Mouse (Mus musculus) forebrain, embryonic 10.5 days (tissue): Measurements from ENCODE around the gene Slc22a14. TPM values are rescaled to one million over a fixed set of nuclear protein-coding genes. Genes with fewer than 3 reads are reported as not detected.

ENCODE experiments used
- DNase-seq: peaks from one replicate; pipeline ENCODE4 v3.0.0-alpha.2; 2017; ENCODE audit warnings: low spot score; ENCODE audit errors: extremely low spot score
- H3K27ac ChIP-seq: fragments of 300-500 bp; sonication (generic); 2 replicates; pipeline ENCODE4 v1.5.1; 2016; ENCODE audit warnings: mild to moderate bottlenecking
- H3K27me3 ChIP-seq: fragments of 300-500 bp; sonication (generic); 2 replicates; pipeline ENCODE4 v1.6.1; 2016; ENCODE audit warnings: mild to moderate bottlenecking; ENCODE audit not compliant: poor library complexity, severe bottlenecking
- H3K36me3 ChIP-seq: fragments of 300-500 bp; sonication (generic); replicated peaks from 2 replicates; pipeline ENCODE4 v1.6.1; 2016; ENCODE audit warnings: mild to moderate bottlenecking, moderate library complexity
- H3K4me1 ChIP-seq: fragments of 300-500 bp; sonication (generic); 2 replicates; pipeline ENCODE4 v1.6.1; 2016
- H3K4me3 ChIP-seq: fragments of 300-500 bp; sonication (generic); 2 replicates; pipeline ENCODE4 v1.5.1; 2016; ENCODE audit warnings: mild to moderate bottlenecking, moderate library complexity
- H3K9me3 ChIP-seq: fragments of 300-500 bp; sonication (generic); 2 replicates; pipeline ENCODE4 v1.6.1; 2016; ENCODE audit warnings: mild to moderate bottlenecking, moderate library complexity
- WGBS: fragments of 180-500 bp; shearing (Covaris S2); methylation state at CpG from one replicate; pipeline ENCODE4 v1.1.7; 2016; 5-methylcytosine and 5-hydroxymethylcytosine counted together
- polyA plus RNA-seq: library from polyadenylated mRNA; unstranded; fragments of >200 nt; fragmentation: Nextera tagmentation; extraction: Ambion mirVana; gene quantifications from 2 replicates; pipeline ENCODE4 v1.2.1, GENCODE M21; 2016

Gene Slc22a14
- polyA plus RNA-seq, 1 experiment from 2014 or later = not detected

DNA sequence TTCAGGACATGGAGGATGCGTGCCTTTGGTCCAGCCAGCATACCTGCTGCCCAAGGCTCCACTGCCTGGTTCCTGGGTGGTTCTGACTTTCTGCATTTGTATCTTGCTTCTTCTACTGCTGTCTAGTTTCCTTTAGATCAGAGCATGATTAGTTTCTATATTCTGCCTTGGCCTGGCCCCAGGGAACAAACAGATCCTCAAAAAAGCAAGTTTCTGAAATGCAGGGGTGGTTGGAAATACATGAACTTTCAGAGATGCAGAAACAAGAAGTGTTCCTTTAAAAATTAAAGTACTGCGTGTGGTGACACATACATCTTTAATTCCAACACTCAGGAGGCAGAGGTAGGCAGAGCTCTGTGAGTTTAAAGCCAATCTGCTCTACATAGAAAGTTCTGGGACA is 30.5 kb downstream of the Slc22a14 start:
- H3K36me3 ChIP-seq = no peaks in the 10 kb centered on the region
- WGBS = 85% methylated on average over 2 of the region's 2 CpGs
- H3K27me3 ChIP-seq = peaks cover 23% of the 10 kb centered on the region

GRCm38 (mm10) chr9:119334324-119334723 is 31.0 kb downstream of the Slc22a14 start:
- peaks cover 5% of the 10 kb centered on the region for H3K4me1 ChIP-seq

More for the DNA sequence above, 30.5 kb downstream of the Slc22a14 start:
- H3K4me1 ChIP-seq = peaks cover 10% of the 10 kb centered on the region
- no peak for DNase-seq
- no peak overlapping the region for H3K4me3 ChIP-seq
- no peak overlapping the region for H3K27ac ChIP-seq
- no peaks in the 10 kb centered on the region for H3K9me3 ChIP-seq

GRCm38 (mm10) chr9:119330186-119330963 is 35.0 kb downstream of the Slc22a14 start:
- WGBS = 93% methylated on average over 15 of the region's 15 CpGs
- H3K36me3 ChIP-seq = no peaks in the 10 kb centered on the region
- DNase-seq = no peak
- no peak overlapping the region for H3K4me3 ChIP-seq
- H3K9me3 ChIP-seq = no peaks in the 10 kb centered on the region
- H3K27ac ChIP-seq = no peak overlapping the region
- no peaks in the 10 kb centered on the region for H3K4me1 ChIP-seq
- no peaks in the 10 kb centered on the region for H3K27me3 ChIP-seq

More at GRCm38 (mm10) chr9:119334324-119334723, 31.0 kb downstream of the Slc22a14 start:
- H3K9me3 ChIP-seq = no peaks in the 10 kb centered on the region
- peaks cover 18% of the 10 kb centered on the region for H3K27me3 ChIP-seq
- WGBS = 77% methylated on average over 10 of the region's 10 CpGs
- no peaks in the 10 kb centered on the region for H3K36me3 ChIP-seq
- H3K4me3 ChIP-seq = no peak overlapping the region
- DNase-seq = no peak
- H3K27ac ChIP-seq = no peak overlapping the region

DNA sequence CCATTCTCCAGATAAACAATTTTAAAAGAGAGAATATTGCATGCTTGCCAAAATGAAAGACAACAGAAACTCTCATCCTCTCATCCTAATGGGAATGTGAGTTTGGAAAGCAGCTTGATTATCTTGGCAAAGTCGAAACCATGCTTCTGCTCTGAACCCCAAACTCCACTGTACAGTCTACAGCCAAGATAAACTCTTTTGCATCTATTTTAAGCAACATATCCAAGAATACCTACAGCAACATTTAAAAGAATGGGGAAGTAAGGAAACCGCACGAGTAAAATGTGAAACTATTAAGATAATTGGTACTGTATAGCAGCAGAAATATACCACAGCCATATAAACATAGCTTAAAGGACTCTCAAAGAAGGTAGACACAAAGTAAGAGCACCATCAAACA is 36.9 kb downstream of the Slc22a14 start:
- Histone ChIP-seq H3K9me3 (no peaks in the 10 kb centered on the region), H3K27ac (no peak overlapping the region), H3K27me3 (no peaks in the 10 kb centered on the region), H3K4me3 (no peak overlapping the region), H3K36me3 (no peaks in the 10 kb centered on the region), H3K4me1 (peaks cover 5% of the 10 kb centered on the region)
- no peak for DNase-seq
- WGBS = 85% methylated on average over 3 of the region's 3 CpGs

DNA sequence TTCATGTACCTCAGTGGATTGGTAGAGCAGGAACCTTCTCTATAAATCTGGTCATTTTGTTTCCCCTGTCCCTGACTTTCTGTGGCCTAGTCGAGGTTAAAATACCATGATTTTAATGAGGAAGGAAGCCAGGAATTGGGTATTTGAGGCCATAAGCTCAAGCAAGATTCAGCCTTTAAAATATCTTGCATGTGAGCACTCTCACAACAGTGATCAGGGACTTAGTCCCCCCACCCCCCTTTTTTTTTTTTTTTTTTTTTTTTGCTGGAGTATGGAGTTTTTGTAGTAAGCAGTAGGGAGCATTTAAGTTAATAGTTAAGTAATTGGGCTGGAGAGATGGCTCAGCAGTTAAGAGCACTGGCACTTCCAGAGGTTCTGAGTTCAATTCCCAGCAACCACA is 41.2 kb downstream of the Slc22a14 start:
- Histone ChIP-seq H3K36me3 (peaks cover 4% of the 10 kb centered on the region), H3K27me3 (no peaks in the 10 kb centered on the region), H3K9me3 (no peaks in the 10 kb centered on the region), H3K4me3 (no peak overlapping the region), H3K27ac (no peak overlapping the region), H3K4me1 (peaks cover 35% of the 10 kb centered on the region)
- 88% methylated on average over 1 of the region's 1 CpGs for WGBS
- no peak for DNase-seq

DNA sequence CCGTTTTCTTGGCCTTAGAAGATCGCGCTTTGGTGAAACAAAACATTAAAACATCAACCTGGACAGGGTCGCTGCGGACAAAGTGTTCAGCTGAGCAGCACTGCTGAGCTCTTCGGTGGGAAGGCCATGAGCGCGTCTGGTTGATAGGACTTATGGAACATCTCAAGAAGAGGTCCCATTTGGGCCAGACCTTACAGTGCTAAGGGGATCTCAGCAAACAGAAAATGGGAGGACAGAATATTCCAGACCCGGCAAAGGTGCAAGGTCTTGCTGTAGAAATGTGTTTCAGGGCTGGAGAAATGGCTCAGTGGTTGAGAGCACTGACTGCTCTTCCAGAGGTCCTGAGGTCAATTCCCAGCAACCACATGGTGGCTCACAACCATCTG is 42.1 kb downstream of the Slc22a14 start:
- Histone ChIP-seq H3K27ac (peak overlapping the region; percentile 99), H3K4me3 (peak overlapping the region; percentile 98), H3K27me3 (no peaks in the 10 kb centered on the region), H3K4me1 (peaks cover 35% of the 10 kb centered on the region), H3K36me3 (peaks cover 9% of the 10 kb centered on the region), H3K9me3 (no peaks in the 10 kb centered on the region)
- WGBS = 13% methylated on average over 9 of the region's 9 CpGs
- no peak for DNase-seq

DNA sequence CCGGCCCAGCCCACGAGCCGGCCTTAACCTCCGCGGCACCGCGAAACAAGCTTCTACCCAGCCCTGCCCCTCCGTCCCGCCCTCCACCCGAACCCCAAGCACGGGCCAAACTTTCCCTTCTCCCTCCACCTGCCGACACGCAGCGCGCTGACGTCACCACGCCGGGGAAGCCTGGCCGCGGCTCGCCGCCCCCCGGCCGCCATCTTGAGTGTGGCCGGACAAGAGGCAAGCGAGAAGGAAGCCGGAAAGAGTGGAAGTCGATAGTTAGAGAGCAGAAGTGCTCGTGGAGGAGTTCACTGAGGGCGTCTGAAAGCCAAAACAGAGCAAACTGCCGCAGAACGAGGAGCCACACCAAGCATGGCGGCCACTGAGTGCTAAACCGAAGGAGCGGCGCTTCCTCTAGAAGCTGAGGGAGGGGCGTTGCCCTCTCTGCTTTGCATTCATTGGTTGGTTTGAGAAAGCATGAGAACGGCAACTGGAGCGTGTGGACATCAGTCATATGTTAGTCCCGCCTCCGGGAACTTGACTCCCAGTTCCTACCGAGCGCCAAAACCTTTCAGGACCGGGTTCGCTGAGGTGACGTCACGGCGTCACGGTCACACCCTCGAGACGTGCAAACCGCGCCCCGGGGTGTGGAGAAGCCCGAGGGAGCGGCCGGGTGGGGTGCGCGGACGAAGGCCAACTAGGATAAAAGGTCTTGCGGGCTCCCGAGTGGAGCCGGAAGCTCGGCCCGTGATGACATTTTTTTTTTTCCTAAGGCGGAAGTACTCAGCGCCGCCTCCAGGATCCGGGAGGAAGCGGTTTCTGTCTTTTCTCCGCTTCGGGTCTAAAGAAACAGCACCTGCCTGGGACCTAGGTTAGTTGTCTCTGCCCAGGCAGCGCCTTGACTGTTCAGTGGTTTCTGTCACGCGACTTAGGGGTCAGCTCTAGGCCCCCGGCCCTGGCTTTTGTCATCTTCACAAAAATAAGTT is 42.8 kb downstream of the Slc22a14 start, which contains the start of gene Oxsr1:
Gene Oxsr1 (minus strand): TSS at position 139 of the 971 bp plus-strand sequence.
- peak; percentile 96 for DNase-seq
- peaks cover 35% of the 10 kb centered on the region for H3K4me1 ChIP-seq
- H3K9me3 ChIP-seq = no peaks in the 10 kb centered on the region
- H3K27ac ChIP-seq = peak within 1 kb of the TSS; percentile 99
- peak within 1 kb of the TSS; percentile 98 for H3K4me3 ChIP-seq
- WGBS = under 1% methylated on average over 76 of the region's 76 CpGs
- peaks cover 11% of the 10 kb centered on the region for H3K36me3 ChIP-seq
- H3K27me3 ChIP-seq = no peaks in the 10 kb centered on the region

DNA sequence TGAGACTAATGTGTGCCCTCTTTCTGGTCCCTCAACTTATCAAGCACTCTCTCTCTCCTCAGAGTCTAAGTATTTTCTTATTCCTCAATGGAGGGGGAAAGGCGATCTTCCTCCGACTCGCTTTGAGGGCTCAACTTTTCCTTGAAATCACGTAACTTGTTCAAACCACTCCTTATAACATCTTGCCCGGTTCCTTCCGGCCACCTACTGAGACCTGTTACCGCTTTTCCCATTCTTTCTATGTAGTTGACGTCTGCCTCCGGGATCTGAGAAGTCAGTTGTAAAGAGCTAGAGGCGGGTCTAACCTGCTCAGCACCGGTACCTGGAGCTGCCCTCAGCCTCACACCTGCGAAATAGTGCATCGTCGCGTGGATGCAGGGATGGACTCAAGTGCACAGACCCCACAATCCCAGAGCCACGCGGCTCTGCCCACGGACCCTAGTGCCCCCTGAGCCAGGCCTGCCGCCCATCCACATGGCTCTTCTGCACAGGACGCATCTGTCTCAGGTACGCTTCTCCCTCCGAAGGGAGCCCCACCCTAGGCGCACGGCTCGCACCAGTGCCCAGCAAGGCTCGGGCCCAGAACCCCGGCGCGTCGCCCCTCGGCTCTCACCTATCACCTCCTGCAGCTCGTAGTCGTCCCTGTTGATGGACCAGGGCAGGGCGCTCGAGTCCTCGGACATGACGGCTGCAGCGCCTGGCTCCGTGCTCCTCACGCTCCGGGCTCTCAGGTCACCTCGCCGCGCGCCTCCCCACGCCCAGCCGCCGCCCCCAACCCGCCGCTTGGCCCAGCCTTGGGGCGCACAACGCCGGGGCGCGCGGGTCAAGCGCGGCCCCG is 43.7 kb downstream of the Slc22a14 start:
- H3K36me3 ChIP-seq = peaks cover 11% of the 10 kb centered on the region
- peak overlapping the region; percentile 98 for H3K4me3 ChIP-seq
- no peak for DNase-seq
- no peaks in the 10 kb centered on the region for H3K27me3 ChIP-seq
- no peaks in the 10 kb centered on the region for H3K9me3 ChIP-seq
- H3K27ac ChIP-seq = peak overlapping the region; percentile 99
- WGBS = under 1% methylated on average over 52 of the region's 59 CpGs
- H3K4me1 ChIP-seq = peaks cover 35% of the 10 kb centered on the region

DNA sequence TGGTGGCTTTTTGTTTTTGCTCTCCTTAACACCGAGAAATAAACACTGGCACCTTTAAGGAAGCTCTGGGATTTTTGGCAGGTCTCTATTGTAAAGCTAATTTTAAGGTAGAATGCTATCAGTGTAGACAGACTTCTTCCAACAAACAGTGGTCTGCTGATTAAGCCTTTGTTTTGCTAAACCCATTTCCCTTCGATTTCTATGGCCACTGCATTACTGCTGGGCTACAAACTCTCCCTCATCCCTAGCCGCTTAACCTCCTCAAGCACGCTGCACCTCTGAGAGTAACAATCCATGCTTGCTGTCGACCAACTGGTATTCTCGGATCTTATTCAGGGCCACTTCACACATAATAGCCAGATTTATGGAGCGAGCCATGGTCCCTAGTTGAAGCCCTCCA is 44.4 kb downstream of the Slc22a14 start:
- peaks cover 11% of the 10 kb centered on the region for H3K36me3 ChIP-seq
- H3K9me3 ChIP-seq = no peaks in the 10 kb centered on the region
- H3K4me3 ChIP-seq = peak overlapping the region; percentile 98
- DNase-seq = peak; percentile 25
- peaks cover 35% of the 10 kb centered on the region for H3K4me1 ChIP-seq
- H3K27me3 ChIP-seq = no peaks in the 10 kb centered on the region
- H3K27ac ChIP-seq = peak overlapping the region; percentile 99
- WGBS = 12% methylated on average over 7 of the region's 7 CpGs

GRCm38 (mm10) chr9:119320446-119320845 is 44.9 kb downstream of the Slc22a14 start:
- Histone ChIP-seq H3K27me3 (no peaks in the 10 kb centered on the region), H3K4me1 (peaks cover 35% of the 10 kb centered on the region), H3K36me3 (peaks cover 11% of the 10 kb centered on the region), H3K9me3 (no peaks in the 10 kb centered on the region), H3K4me3 (peak overlapping the region; percentile 98), H3K27ac (no peak overlapping the region)
- no peak for DNase-seq
- 87% methylated on average over 7 of the region's 7 CpGs for WGBS

GRCm38 (mm10) chr9:119318891-119319290 is 46.5 kb downstream of the Slc22a14 start:
- no peak overlapping the region for H3K27ac ChIP-seq
- H3K27me3 ChIP-seq = no peaks in the 10 kb centered on the region
- H3K4me1 ChIP-seq = peaks cover 33% of the 10 kb centered on the region
- H3K9me3 ChIP-seq = no peaks in the 10 kb centered on the region
- H3K4me3 ChIP-seq = no peak overlapping the region
- H3K36me3 ChIP-seq = peaks cover 11% of the 10 kb centered on the region
- WGBS = 96% methylated on average over 1 of the region's 1 CpGs
- no peak for DNase-seq

- 93% methylated on average over 10 of the region's 10 CpGs for WGBS
Measured at GRCm38 (mm10) chr9:119313096-119313495, 52.3 kb downstream of the Slc22a14 start.

More at GRCm38 (mm10) chr9:119313096-119313495, 52.3 kb downstream of the Slc22a14 start:
- H3K4me3 ChIP-seq = no peak overlapping the region
- no peaks in the 10 kb centered on the region for H3K9me3 ChIP-seq
- no peak overlapping the region for H3K27ac ChIP-seq
- H3K36me3 ChIP-seq = peaks cover 4% of the 10 kb centered on the region
- H3K27me3 ChIP-seq = no peaks in the 10 kb centered on the region
- H3K4me1 ChIP-seq = no peaks in the 10 kb centered on the region
- no peak for DNase-seq
